Mouse (Mus musculus) cortical plate, adult 2 months (tissue): Measurements from ENCODE around the gene Rab22a.

Experiments
- CTCF ChIP-seq: fragments of 200-500 bp; IDR thresholded peaks from 2 replicates; pipeline ENCODE4 v1.5.1; 2011; ENCODE audit warnings: mild to moderate bottlenecking, control low read depth, low read length; ENCODE audit not compliant: insufficient read depth; ENCODE audit errors: extremely low read depth
- POLR2A ChIP-seq: fragments of 200-500 bp; IDR thresholded peaks from 2 replicates; pipeline ENCODE4 v1.6.1; 2011; ENCODE audit warnings: mild to moderate bottlenecking, low read length, control low read depth; ENCODE audit not compliant: insufficient read depth; ENCODE audit errors: extremely low read depth

- TF ChIP-seq CTCF = no peak
- no peak for TF ChIP-seq POLR2A
Observed at GRCm38 (mm10) chr2:173724940-173725807, 65.6 kb downstream of the Rab22a start.
